17 mouse cellular contexts compared by ENCODE assay signal in genomic region chr4:85149726-85150125, GRCm38 (mm10). TPM values are rescaled to one million over a fixed set of nuclear protein-coding genes. Genes with fewer than 3 reads are reported as not detected.
"Had no signal": no experiment of that assay in that cellular context is flagged by ENCODE, and none has a peak within 500 bp of the region (broad histone marks: within the 10 kb centered on the region; RNA-seq: fewer than 3 reads in every experiment).

No protein-coding gene starts in this region.

- H3K4me2 ChIP-seq: liver, embryonic 15.5 days; lung, embryonic 14.5 days; midbrain, embryonic 11.5 days; midbrain, embryonic 13.5 days; midbrain, embryonic 15.5 days; neural tube, embryonic 12.5 days; stomach, embryonic 15.5 days had no signal

- H3K27ac ChIP-seq: liver, embryonic 15.5 days; macrophage; midbrain, embryonic 13.5 days; midbrain, embryonic 15.5 days; neural tube, embryonic 12.5 days; stomach, embryonic 15.5 days; stomach, postnatal 0 days had no signal

- ATAC-seq: liver, postnatal 0 days; midbrain, embryonic 13.5 days; midbrain, embryonic 15.5 days had no signal

- H3K36me3 ChIP-seq: liver, embryonic 15.5 days; midbrain, embryonic 13.5 days; midbrain, embryonic 15.5 days; neural tube, embryonic 12.5 days; stomach, embryonic 15.5 days had no signal

- H3K27me3 ChIP-seq: liver, embryonic 15.5 days; megakaryocyte, embryonic 14.5 days; midbrain, embryonic 13.5 days; midbrain, embryonic 15.5 days; neural tube, embryonic 12.5 days; stomach, embryonic 15.5 days had no signal

- DNase-seq: liver, postnatal 0 days; lung, embryonic 14.5 days; lung, postnatal 10 days; lung, postnatal 36 days; right cerebral cortex, postnatal 14 days; thymus, adult 2 months; thymus, postnatal 25 days; thymus, postnatal 4 days had no signal

- H3K9me3 ChIP-seq: liver, embryonic 15.5 days; megakaryocyte, embryonic 14.5 days; midbrain, embryonic 13.5 days; midbrain, embryonic 15.5 days; neural tube, embryonic 12.5 days; stomach, embryonic 15.5 days had no signal

- H3K4me1 ChIP-seq: liver, embryonic 15.5 days; megakaryocyte, embryonic 14.5 days; midbrain, embryonic 13.5 days; midbrain, embryonic 15.5 days; neural tube, embryonic 12.5 days; stomach, embryonic 15.5 days had no signal

- H3K9ac ChIP-seq: liver, embryonic 15.5 days; liver, postnatal 0 days; lung, embryonic 14.5 days; midbrain, embryonic 13.5 days; midbrain, embryonic 15.5 days; neural tube, embryonic 12.5 days; stomach, embryonic 15.5 days had no signal

- H3K4me3 ChIP-seq: liver, embryonic 15.5 days; megakaryocyte, embryonic 14.5 days; midbrain, embryonic 13.5 days; midbrain, embryonic 15.5 days; neural tube, embryonic 12.5 days; stomach, embryonic 15.5 days had no signal

RNA-seq across cellular contexts. Expression of gene Sh3gl2, which starts 55.2 kb away (rescaled TPM):
- polyA plus RNA-seq: liver, embryonic 15.5 days; liver, postnatal 0 days; macrophage had no signal
